8 mouse cellular contexts compared by ENCODE assay signal in the genomic region with DNA sequence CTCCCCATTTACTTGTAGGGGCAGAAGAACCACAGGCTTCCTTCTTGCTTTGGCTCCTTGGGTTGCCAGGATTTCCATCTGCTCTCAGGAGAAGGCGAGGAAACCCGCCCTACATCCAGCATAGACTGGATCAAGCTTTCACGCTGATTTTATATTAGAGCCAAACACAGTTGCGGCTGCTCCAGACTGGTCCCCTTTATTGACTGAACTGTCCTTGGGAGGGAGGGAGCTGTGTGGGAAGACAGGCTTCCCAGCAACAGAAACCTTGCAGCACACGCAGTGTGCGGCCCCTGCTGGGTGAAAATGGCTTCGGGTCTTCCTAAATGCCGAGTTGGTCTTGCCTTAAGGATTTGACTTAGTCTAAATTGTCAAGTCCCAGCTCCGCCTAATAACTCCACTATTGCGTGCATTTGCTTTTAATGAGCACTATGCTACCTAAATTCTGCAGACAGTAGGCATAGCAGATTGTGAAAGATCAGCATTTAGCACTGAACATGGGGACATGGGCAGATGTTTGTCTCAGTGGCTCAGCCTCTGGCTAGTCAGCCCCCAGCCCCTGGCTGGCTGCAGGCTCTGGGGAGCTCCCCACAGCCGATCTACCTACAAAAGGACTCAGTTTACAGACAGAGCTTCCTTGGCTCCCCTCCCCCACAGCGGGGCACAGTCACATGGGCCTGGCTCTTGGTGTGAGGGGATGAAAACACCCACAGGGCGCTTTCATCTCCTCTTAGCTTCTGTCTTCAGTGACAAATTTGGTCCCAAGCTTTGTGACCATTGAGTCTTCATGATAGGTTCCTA.
DNase-seq lines count a peak whose midpoint lies in the region; ATAC-seq and TF ChIP-seq lines count a peak whose summit lies in the region.

No protein-coding gene starts in this region.

- peak; percentile 73 for DNase-seq in lung, embryonic 14.5 days
- DNase-seq in lung, postnatal 36 days: no peak
- DNase-seq in cerebellum, postnatal 14 days: peak; percentile 59 to 66
- peak; percentile 57 for DNase-seq in hindbrain, embryonic 11.5 days (ENCODE audit: low spot score)
- peak; percentile 25 for DNase-seq in right cerebral cortex, postnatal 14 days
- no peak for DNase-seq in gastrocnemius, postnatal 14 days
- no peak for DNase-seq in ovary, postnatal 10 days (ENCODE audit: low spot score)

- no peaks in the 10 kb centered on the region for H3K9me3 ChIP-seq in lung, embryonic 14.5 days (ENCODE audit: low read depth, low read length)
- no peaks in the 10 kb centered on the region for H3K9me3 ChIP-seq in hindbrain, embryonic 11.5 days (ENCODE audit: control insufficient read depth, low read length)
- H3K9me3 ChIP-seq in limb, embryonic 12.5 days: no peaks in the 10 kb centered on the region

- peak; percentile 70; the same call in 1 of the 2 replicates for ATAC-seq in lung, embryonic 14.5 days (ENCODE audit: insufficient read depth)
- peak; percentile 77 for ATAC-seq in hindbrain, embryonic 11.5 days (ENCODE audit: low FRiP score)
- peak; percentile 70; the same call in 1 of the 2 replicates for ATAC-seq in limb, embryonic 12.5 days (ENCODE audit: insufficient number of reproducible peaks, insufficient read depth, low FRiP score, low TSS enrichment, low read depth)

- TF ChIP-seq CTCF in lung, embryonic 14.5 days (IDR thresholded peaks at IDR 0.05; ENCODE audit: low read depth): peak; percentile 40

- intact Hi-C loops in gastrocnemius, postnatal 14 days (cut with DNase I; ENCODE audit: low total_unique reads): no loop called here

- H3K9ac ChIP-seq in lung, embryonic 14.5 days: peak overlapping the region; percentile 13; the same call in 1 of the 2 replicates
- H3K9ac ChIP-seq in hindbrain, embryonic 11.5 days (ENCODE audit: low read depth, low read length): no peak overlapping the region
- peak overlapping the region; percentile 28 for H3K9ac ChIP-seq in limb, embryonic 12.5 days (replicated peaks)

- H3K27ac ChIP-seq in lung, embryonic 14.5 days (ENCODE audit: low read depth): no peak overlapping the region
- H3K27ac ChIP-seq in hindbrain, embryonic 11.5 days (ENCODE audit: low read depth, low read length): no peak overlapping the region
- H3K27ac ChIP-seq in limb, embryonic 12.5 days: no peak overlapping the region

- H3K27me3 ChIP-seq in lung, embryonic 14.5 days (ENCODE audit: insufficient read depth, low read length): no peaks in the 10 kb centered on the region
- no peaks in the 10 kb centered on the region for H3K27me3 ChIP-seq in hindbrain, embryonic 11.5 days (ENCODE audit: control insufficient read depth, insufficient read depth, low read length)
- H3K27me3 ChIP-seq in limb, embryonic 12.5 days: peaks cover 3% of the 10 kb centered on the region; the same call in 1 of the 2 replicates

- peak overlapping the region; percentile 23 for H3K4me3 ChIP-seq in lung, embryonic 14.5 days (ENCODE audit: low read depth, low read length)
- peak overlapping the region; percentile 3; the same call in 1 of the 2 replicates for H3K4me3 ChIP-seq in hindbrain, embryonic 11.5 days (ENCODE audit: low read depth, low read length)
- H3K4me3 ChIP-seq in limb, embryonic 12.5 days (replicated peaks): peak overlapping the region; percentile 24

- 9% methylated on average over 13 of the region's 13 CpGs for WGBS in lung, embryonic 14.5 days
- WGBS in hindbrain, embryonic 11.5 days: 6% methylated on average over 13 of the region's 13 CpGs
- 5% methylated on average over 13 of the region's 13 CpGs for WGBS in limb, embryonic 12.5 days

- H3K4me2 ChIP-seq in lung, embryonic 14.5 days: peak overlapping the region; percentile 62
- peak overlapping the region; percentile 35 for H3K4me2 ChIP-seq in hindbrain, embryonic 11.5 days (replicated peaks; ENCODE audit: low read depth, low read length)
- H3K4me2 ChIP-seq in limb, embryonic 12.5 days: peak overlapping the region; percentile 57

- peaks cover 5% of the 10 kb centered on the region; the same call in 1 of the 2 replicates for H3K4me1 ChIP-seq in lung, embryonic 14.5 days (ENCODE audit: insufficient read depth)
- H3K4me1 ChIP-seq in hindbrain, embryonic 11.5 days (replicated peaks; ENCODE audit: control insufficient read depth, insufficient read depth, low read length): no peaks in the 10 kb centered on the region
- peaks cover 10% of the 10 kb centered on the region for H3K4me1 ChIP-seq in limb, embryonic 12.5 days (replicated peaks)

- no peaks in the 10 kb centered on the region for H3K36me3 ChIP-seq in lung, embryonic 14.5 days (ENCODE audit: insufficient read depth)
- H3K36me3 ChIP-seq in hindbrain, embryonic 11.5 days (ENCODE audit: control insufficient read depth, insufficient read depth, low read length): no peaks in the 10 kb centered on the region
- H3K36me3 ChIP-seq in limb, embryonic 12.5 days: no peaks in the 10 kb centered on the region

Comparison
In these comparisons a context has a peak if more than half of its experiments do, and no peak if none do; other contexts are left out.
1. DNase-seq: peak in lung, embryonic 14.5 days (single experiment), cerebellum, postnatal 14 days (2 of 2), hindbrain, embryonic 11.5 days (single experiment) and right cerebral cortex, postnatal 14 days (single experiment); none in lung, postnatal 36 days (single experiment), gastrocnemius, postnatal 14 days (single experiment) and ovary, postnatal 10 days (single experiment).
2. Peak in every context shown above with its lines, with median percentiles within 50 percentile points of each other: ATAC-seq, H3K4me2 ChIP-seq and H3K4me3 ChIP-seq.